Mouse (Mus musculus): ENCODE data around the gene Arid1b.

DNA sequence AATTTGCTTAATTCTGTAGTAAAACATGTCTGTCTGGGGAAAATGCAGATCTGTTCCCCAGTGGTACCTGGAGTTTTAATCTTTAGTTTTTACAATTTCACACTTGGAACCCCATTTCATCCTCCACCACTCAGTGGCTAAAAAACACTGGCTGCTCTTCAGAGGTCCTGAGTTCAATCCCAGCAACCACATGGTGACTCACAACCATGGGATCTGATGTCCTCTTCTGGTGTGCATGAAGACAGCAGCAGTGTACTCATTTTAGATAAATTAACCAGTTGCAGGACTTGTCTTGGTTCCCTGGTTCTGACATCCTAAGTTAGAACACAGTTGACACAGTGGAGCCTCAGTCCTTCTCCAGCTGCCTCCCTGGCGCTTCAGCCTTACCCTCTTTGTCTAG is 239.9 kb downstream of the Arid1b start:
- no peak for TF ChIP-seq POLR2A (IDR thresholded peaks at IDR 0.05; ENCODE audit: insufficient read depth, low read depth, low read length)
- TF ChIP-seq CTCF (IDR thresholded peaks at IDR 0.05), result no peak
- TF ChIP-seq EP300 (IDR thresholded peaks at IDR 0.05; ENCODE audit: insufficient read depth, low read depth, low read length), result no peak

Data from heart, adult 2 months (tissue).